ENCODE assay signal across 12 mouse cellular contexts in genomic region chr2:167740516-167741189, GRCm38 (mm10). TPM values are rescaled to one million over a fixed set of nuclear protein-coding genes. Genes with fewer than 3 reads are reported as not detected.
DNase-seq lines count a peak whose midpoint lies in the region; ATAC-seq lines count a peak whose summit lies in the region.
"Had no signal": no experiment of that assay in that cellular context is flagged by ENCODE, and none has a peak within 500 bp of the region (broad histone marks: within the 10 kb centered on the region; RNA-seq: fewer than 3 reads in every experiment).

No protein-coding gene starts in this region.

- ATAC-seq in kidney, embryonic 16.5 days (ENCODE audit: low FRiP score, low TSS enrichment), result no peak
- no peak for ATAC-seq in embryonic facial prominence, embryonic 15.5 days (ENCODE audit: insufficient number of reproducible peaks, low FRiP score, low TSS enrichment, low read depth)
- ATAC-seq in monocyte, adult 5-6 weeks (replicated peaks; ENCODE audit: insufficient number of reproducible peaks, low FRiP score, low TSS enrichment, poor library complexity, severe bottlenecking), result peak; percentile 51
- ATAC-seq in frontal cortex, adult (ENCODE audit: low TSS enrichment), result no peak
- ATAC-seq: inflammation-experienced regulatory T-cells, adult 6 months had no signal

- 58% methylated on average over 6 of the region's 6 CpGs for WGBS in kidney, embryonic 16.5 days
- WGBS in embryonic facial prominence, embryonic 15.5 days, result 40% methylated on average over 6 of the region's 6 CpGs

- no peak for DNase-seq in kidney, adult 8-10 months
- peak; percentile 75 for DNase-seq in adipocyte (ENCODE audit: low spot score)
- no peak for DNase-seq in layer of hippocampus, postnatal 10 days (ENCODE audit: low spot score in 2 of 2)
- DNase-seq: cerebellum, adult 9-11 months; lung, adult 18-20 months; thymus, adult 2 months had no signal

- H3K27ac ChIP-seq in kidney, embryonic 16.5 days (ENCODE audit: low read length), result no peak overlapping the region
- peak overlapping the region; percentile 71; the same call in 1 of the 2 replicates for H3K27ac ChIP-seq in embryonic facial prominence, embryonic 15.5 days (replicated peaks)
- H3K27ac ChIP-seq: heart, embryonic 13.5 days had no signal

- no peaks in the 10 kb centered on the region for H3K36me3 ChIP-seq in kidney, embryonic 16.5 days (ENCODE audit: insufficient read depth, low read length)
- no peaks in the 10 kb centered on the region for H3K36me3 ChIP-seq in embryonic facial prominence, embryonic 15.5 days
- H3K36me3 ChIP-seq: heart, embryonic 13.5 days had no signal

- H3K9ac ChIP-seq in kidney, embryonic 16.5 days (replicated peaks; ENCODE audit: low read length), result peak overlapping the region; percentile 23; the same call in 1 of the 2 replicates
- no peak overlapping the region for H3K9ac ChIP-seq in embryonic facial prominence, embryonic 15.5 days
- H3K9ac ChIP-seq: heart, embryonic 13.5 days had no signal

- H3K9me3 ChIP-seq in kidney, embryonic 16.5 days (ENCODE audit: low read length), result no peaks in the 10 kb centered on the region
- H3K9me3 ChIP-seq in embryonic facial prominence, embryonic 15.5 days (replicated peaks), result no peaks in the 10 kb centered on the region
- H3K9me3 ChIP-seq: heart, embryonic 13.5 days had no signal

- no peak overlapping the region for H3K4me2 ChIP-seq in kidney, embryonic 16.5 days (replicated peaks; ENCODE audit: low read depth, low read length)
- no peak overlapping the region for H3K4me2 ChIP-seq in embryonic facial prominence, embryonic 15.5 days (replicated peaks)
- H3K4me2 ChIP-seq: heart, embryonic 13.5 days had no signal

- H3K27me3 ChIP-seq in kidney, embryonic 16.5 days (ENCODE audit: insufficient read depth, low read length), result no peaks in the 10 kb centered on the region
- H3K27me3 ChIP-seq in embryonic facial prominence, embryonic 15.5 days, result no peaks in the 10 kb centered on the region
- H3K27me3 ChIP-seq: heart, embryonic 13.5 days had no signal

- no peak overlapping the region for H3K4me3 ChIP-seq in kidney, embryonic 16.5 days (ENCODE audit: low read length)
- no peak overlapping the region for H3K4me3 ChIP-seq in embryonic facial prominence, embryonic 15.5 days (replicated peaks)
- H3K4me3 ChIP-seq: heart, embryonic 13.5 days had no signal

- H3K4me1 ChIP-seq in kidney, embryonic 16.5 days (ENCODE audit: insufficient read depth, low read length), result peaks cover 15% of the 10 kb centered on the region
- H3K4me1 ChIP-seq in embryonic facial prominence, embryonic 15.5 days, result peaks cover 33% of the 10 kb centered on the region

RNA-seq across cellular contexts. Expression of gene Tmem189, which starts 51.0 kb away (rescaled TPM):
- 54.9 and 58.8 TPM in 2 replicates for polyA plus RNA-seq in kidney, embryonic 16.5 days (2015; fragmentation: Nextera tagmentation; extraction: Ambion mirVana)
- 43.7 and 44.3 TPM in 2 replicates for polyA plus RNA-seq in embryonic facial prominence, embryonic 15.5 days (2015; fragmentation: Nextera tagmentation; extraction: Ambion mirVana)
- total RNA-seq in monocyte, adult 5-6 weeks (2017), result 55.2 to 64.6 TPM (median 57.9 TPM) in 3 replicates
- total RNA-seq in layer of hippocampus, postnatal 10 days (2021), result 10 to 100 TPM; 55.6 to 55.9 TPM

RNA-seq across cellular contexts. Expression of gene Cebpb, which starts 51.9 kb away (rescaled TPM):
- polyA plus RNA-seq in kidney, embryonic 16.5 days (2015; fragmentation: Nextera tagmentation; extraction: Ambion mirVana), result 0.34 and 0.45 TPM in 2 replicates
- 41.9 and 42.0 TPM in 2 replicates for polyA plus RNA-seq in embryonic facial prominence, embryonic 15.5 days (2015; fragmentation: Nextera tagmentation; extraction: Ambion mirVana)
- total RNA-seq in monocyte, adult 5-6 weeks (2017), result 255 to 567 TPM (median 357 TPM) in 3 replicates
- total RNA-seq in layer of hippocampus, postnatal 10 days (2021), result 10 to 100 TPM; 12.2 to 13.6 TPM

Comparison
In these comparisons a context has a peak if more than half of its experiments do, and no peak if none do; other contexts are left out.
1. RNA of gene Cebpb, which starts 51.9 kb away (total RNA-seq): 255 to 567 TPM in monocyte, adult 5-6 weeks; 12.2 to 13.6 TPM in layer of hippocampus, postnatal 10 days; every median in the first group is over 10 times any median in the second.